Mouse (Mus musculus) kidney, embryonic 14.5 days (tissue): ENCODE data around the gene Smap2. TPM values are rescaled to one million over a fixed set of nuclear protein-coding genes. Genes with fewer than 3 reads are reported as not detected.

Experiments used
- ATAC-seq: fragments of 200-750 bp; cut with Nextera tagmentation; 2 replicates; pipeline ENCODE4 v1.8.0; 2017; ENCODE audit warnings: moderate number of reproducible peaks, mild to moderate bottlenecking, moderate TSS enrichment, moderate library complexity; ENCODE audit not compliant: low FRiP score, low TSS enrichment
- H3K27ac ChIP-seq: fragments of 300-500 bp; sonication (generic); 2 replicates; pipeline ENCODE4 v1.5.1; 2014; ENCODE audit warnings: low read depth, mild to moderate bottlenecking, low read length, moderate library complexity, mixed read lengths
- H3K27me3 ChIP-seq: fragments of 300-500 bp; sonication (generic); 2 replicates; pipeline ENCODE4 v1.6.1; 2014; ENCODE audit warnings: mild to moderate bottlenecking, low read length; ENCODE audit not compliant: control insufficient read depth, insufficient read depth
- H3K36me3 ChIP-seq: fragments of 300-500 bp; sonication (generic); 2 replicates; pipeline ENCODE4 v1.6.1; 2014; ENCODE audit warnings: low read length, mixed read lengths; ENCODE audit not compliant: control insufficient read depth, insufficient read depth
- H3K4me1 ChIP-seq: fragments of 300-500 bp; sonication (generic); 2 replicates; pipeline ENCODE4 v1.6.1; 2014; ENCODE audit warnings: low read length, mixed read lengths; ENCODE audit not compliant: control insufficient read depth, insufficient read depth
- H3K4me2 ChIP-seq: fragments of 300-500 bp; sonication (generic); replicated peaks from 2 replicates; pipeline ENCODE4 v1.6.1; 2014; ENCODE audit warnings: low read depth, mild to moderate bottlenecking, low read length
- H3K4me3 ChIP-seq: fragments of 300-500 bp; sonication (generic); 2 replicates; pipeline ENCODE4 v1.5.1; 2014; ENCODE audit warnings: mild to moderate bottlenecking, low read length
- H3K9ac ChIP-seq: fragments of 300-500 bp; sonication (generic); 2 replicates; pipeline ENCODE4 v1.6.1; 2014; ENCODE audit warnings: low read depth, mild to moderate bottlenecking, low read length, moderate library complexity
- H3K9me3 ChIP-seq: fragments of 300-500 bp; sonication (generic); 2 replicates; pipeline ENCODE4 v1.6.1; 2016; ENCODE audit warnings: low read length; ENCODE audit not compliant: control insufficient read depth
- WGBS: fragments of 180-500 bp; shearing (Covaris S2); extraction: QIAGEN DNeasy Blood & Tissue Kit; methylation state at CpG from one replicate; pipeline ENCODE4 v1.1.7; 2014; 5-methylcytosine and 5-hydroxymethylcytosine counted together
- polyA plus RNA-seq: library from polyadenylated mRNA; unstranded; fragments of >200 nt; fragmentation: Nextera tagmentation; extraction: Ambion mirVana; gene quantifications from 2 replicates; pipeline ENCODE4 v1.2.1, GENCODE M21; 2014

Gene Smap2
- polyA plus RNA-seq, 1 experiment from 2014 or later = 20.2 TPM

- 54% methylated on average over 1 of the region's 1 CpGs for WGBS
- no peaks in the 10 kb centered on the region for H3K27me3 ChIP-seq
- no peak for ATAC-seq
These were observed 11.1 kb upstream of the Smap2 start for GRCm38 (mm10) chr4:121028146-121028545.

DNA sequence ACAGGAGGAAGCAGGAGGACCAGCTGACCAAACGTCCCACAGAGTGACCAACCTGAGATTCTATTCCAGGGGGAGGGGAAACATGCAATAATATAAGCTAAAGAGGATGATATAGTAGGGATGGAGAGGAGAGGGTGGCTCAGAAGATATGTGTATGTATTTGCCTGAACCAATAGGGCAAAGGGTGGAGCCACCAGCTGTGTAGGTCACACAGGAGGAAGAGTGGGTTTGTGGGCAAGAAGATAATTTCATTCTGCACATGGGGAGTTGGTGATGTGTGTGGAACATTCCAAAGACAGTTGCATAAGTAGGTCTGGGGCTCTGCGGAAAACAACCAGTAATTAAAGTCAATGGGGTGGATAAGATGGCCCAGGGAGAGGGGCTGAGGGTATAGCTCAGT lies 8.6 kb upstream of the Smap2 start:
- H3K4me2 ChIP-seq = no peak overlapping the region
- H3K27me3 ChIP-seq = no peaks in the 10 kb centered on the region
- 52% methylated on average over 2 of the region's 2 CpGs for WGBS
- no peak overlapping the region for H3K27ac ChIP-seq
- H3K36me3 ChIP-seq = no peaks in the 10 kb centered on the region
- H3K4me1 ChIP-seq = no peaks in the 10 kb centered on the region
- H3K4me3 ChIP-seq = no peak overlapping the region
- H3K9me3 ChIP-seq = no peaks in the 10 kb centered on the region
- no peak for ATAC-seq
- no peak overlapping the region for H3K9ac ChIP-seq

More at GRCm38 (mm10) chr4:121028146-121028545, 11.1 kb upstream of the Smap2 start:
- H3K9me3 ChIP-seq = no peaks in the 10 kb centered on the region
- H3K27ac ChIP-seq = no peak overlapping the region
- no peaks in the 10 kb centered on the region for H3K36me3 ChIP-seq
- no peaks in the 10 kb centered on the region for H3K4me1 ChIP-seq
- no peak overlapping the region for H3K4me2 ChIP-seq
- H3K4me3 ChIP-seq = no peak overlapping the region
- no peak overlapping the region for H3K9ac ChIP-seq

- 89% methylated on average over 2 of the region's 2 CpGs for WGBS
- Histone ChIP-seq H3K4me1 (no peaks in the 10 kb centered on the region), H3K9me3 (no peaks in the 10 kb centered on the region), H3K27me3 (no peaks in the 10 kb centered on the region), H3K9ac (no peak overlapping the region), H3K4me2 (no peak overlapping the region), H3K36me3 (no peaks in the 10 kb centered on the region), H3K4me3 (no peak overlapping the region), H3K27ac (no peak overlapping the region)
- ATAC-seq = no peak
These were observed 6.9 kb upstream of the Smap2 start for GRCm38 (mm10) chr4:121023941-121024340.

DNA sequence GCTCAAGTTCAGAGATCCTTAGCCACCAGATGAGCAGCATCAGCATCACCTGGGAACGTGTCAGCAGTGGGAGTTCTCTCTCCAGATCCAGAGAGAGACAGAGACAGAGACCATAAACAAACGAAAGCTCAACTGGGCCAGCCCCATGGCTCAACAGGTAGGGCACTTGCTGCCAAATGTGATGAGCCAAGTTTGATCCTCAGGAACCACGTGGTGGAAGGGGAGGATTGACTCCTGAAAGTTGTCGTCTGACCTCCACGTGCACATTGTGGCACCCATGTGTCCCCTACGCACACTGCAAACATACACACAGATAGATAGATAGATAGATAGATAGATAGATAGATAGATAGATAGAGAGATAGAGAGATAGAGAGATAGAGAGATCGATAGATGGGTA lies 6.4 kb upstream of the Smap2 start:
- Histone ChIP-seq H3K4me2 (no peak overlapping the region), H3K27ac (no peak overlapping the region), H3K4me1 (no peaks in the 10 kb centered on the region), H3K9ac (no peak overlapping the region), H3K4me3 (no peak overlapping the region), H3K36me3 (no peaks in the 10 kb centered on the region), H3K9me3 (no peaks in the 10 kb centered on the region), H3K27me3 (no peaks in the 10 kb centered on the region)
- WGBS = 86% methylated on average over 7 of the region's 7 CpGs
- ATAC-seq = no peak

DNA sequence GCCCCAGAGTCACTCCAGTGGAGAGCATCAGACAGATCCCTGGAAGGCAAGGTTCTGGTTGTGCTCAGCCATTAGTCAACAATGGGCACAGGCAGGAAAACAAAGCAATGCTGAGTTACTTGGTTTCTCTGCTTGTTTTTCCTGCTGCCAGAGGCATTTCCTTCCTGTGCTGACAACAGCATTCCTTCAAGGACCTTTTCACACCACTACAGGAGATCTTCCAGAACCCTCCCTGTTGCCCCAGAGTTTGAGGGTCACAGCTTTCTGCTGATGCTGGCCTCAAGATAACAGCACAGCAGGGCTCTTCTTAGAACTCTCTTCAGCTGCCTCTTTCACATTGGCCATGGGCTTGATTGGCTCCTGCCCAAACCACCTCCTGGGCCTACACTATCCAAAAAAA lies 4.9 kb upstream of the Smap2 start:
- Histone ChIP-seq H3K4me3 (no peak overlapping the region), H3K27ac (no peak overlapping the region), H3K27me3 (no peaks in the 10 kb centered on the region), H3K9me3 (no peaks in the 10 kb centered on the region), H3K4me1 (no peaks in the 10 kb centered on the region), H3K4me2 (no peak overlapping the region), H3K36me3 (no peaks in the 10 kb centered on the region), H3K9ac (no peak overlapping the region)
- ATAC-seq = no peak

- Histone ChIP-seq H3K9me3 (no peaks in the 10 kb centered on the region), H3K4me1 (peaks cover 9% of the 10 kb centered on the region), H3K4me2 (no peak overlapping the region), H3K36me3 (no peaks in the 10 kb centered on the region), H3K9ac (no peak overlapping the region), H3K27me3 (no peaks in the 10 kb centered on the region), H3K27ac (no peak overlapping the region), H3K4me3 (no peak overlapping the region)
- 77% methylated on average over 10 of the region's 10 CpGs for WGBS
- no peak for ATAC-seq
These were observed 3.2 kb upstream of the Smap2 start for GRCm38 (mm10) chr4:121020040-121020790.

GRCm38 (mm10) chr4:121018250-121018649 lies 1.2 kb upstream of the Smap2 start:
- 78% methylated on average over 3 of the region's 3 CpGs for WGBS
- Histone ChIP-seq H3K9ac (no peak overlapping the region), H3K9me3 (no peaks in the 10 kb centered on the region)

GRCm38 (mm10) chr4:121016021-121016898 lies 787 bp downstream of the Smap2 start:
- Histone ChIP-seq H3K36me3 (no peaks in the 10 kb centered on the region), H3K27ac (0 out of 2 replicates have a peak overlapping the region, but pooled peaks have one; percentile 65), H3K9me3 (no peaks in the 10 kb centered on the region), H3K4me2 (peak overlapping the region; percentile 91), H3K4me3 (peak overlapping the region; percentile 98), H3K9ac (peak overlapping the region; percentile 85), H3K27me3 (no peaks in the 10 kb centered on the region), H3K4me1 (peaks cover 13% of the 10 kb centered on the region)
- ATAC-seq = peak; percentile 41
- 4% methylated on average over 40 of the region's 40 CpGs for WGBS

More at GRCm38 (mm10) chr4:121018250-121018649, 1.2 kb upstream of the Smap2 start:
- Histone ChIP-seq H3K27me3 (no peaks in the 10 kb centered on the region), H3K4me3 (no peak overlapping the region), H3K4me2 (no peak overlapping the region), H3K36me3 (no peaks in the 10 kb centered on the region), H3K27ac (no peak overlapping the region), H3K4me1 (peaks cover 13% of the 10 kb centered on the region)
- no peak for ATAC-seq

DNA sequence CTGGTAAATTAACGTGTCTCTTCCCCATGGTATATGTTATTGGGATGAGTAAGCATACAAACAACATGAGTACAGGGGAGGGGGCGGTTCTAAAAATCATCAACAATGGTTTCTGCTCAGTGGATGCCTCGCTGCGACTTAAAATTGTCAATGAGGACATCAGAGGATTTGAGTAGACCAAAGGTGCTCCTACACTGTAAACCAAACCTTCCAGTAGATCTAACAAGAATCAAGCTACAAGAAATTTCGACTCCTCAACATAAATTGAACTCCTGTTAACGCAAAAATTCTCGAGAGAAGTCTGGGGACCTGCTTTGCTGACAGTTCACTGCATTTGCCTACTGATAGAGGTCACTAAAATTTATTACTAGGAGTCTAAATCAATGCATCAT lies 1.8 kb downstream of the Smap2 start:
- 0 out of 2 replicates have a peak overlapping the region, but pooled peaks have one; percentile 91 for H3K4me2 ChIP-seq
- WGBS = 73% methylated on average over 7 of the region's 7 CpGs
- H3K4me1 ChIP-seq = peaks cover 13% of the 10 kb centered on the region
- H3K9ac ChIP-seq = no peak overlapping the region
- H3K9me3 ChIP-seq = no peaks in the 10 kb centered on the region
- no peaks in the 10 kb centered on the region for H3K36me3 ChIP-seq
- no peak for ATAC-seq
- H3K27me3 ChIP-seq = no peaks in the 10 kb centered on the region
- H3K4me3 ChIP-seq = 0 out of 2 replicates have a peak overlapping the region, but pooled peaks have one; percentile 98
- no peak overlapping the region for H3K27ac ChIP-seq
